In genomic region chr9:111551461-111552190, GRCm38 (mm10) we compare ENCODE assay signal across 10 mouse cellular contexts.
DNase-seq lines count a peak whose midpoint lies in the region; ATAC-seq lines count a peak whose summit lies in the region.
"Had no signal": no experiment of that assay in that cellular context is flagged by ENCODE, and none has a peak within 500 bp of the region (broad histone marks: within the 10 kb centered on the region; RNA-seq: fewer than 3 reads in every experiment).

No protein-coding gene starts in this region.

- DNase-seq in gastrocnemius, postnatal 10 days, result peak; percentile 19
- DNase-seq in gastrocnemius, postnatal 4 days (ENCODE audit: low spot score in 2 of 2), result no peak
- peak; percentile 35 for DNase-seq in neural tube, embryonic 10.5 days (ENCODE audit: extremely low spot score, low spot score)
- DNase-seq in cerebellum, postnatal 25 days, result peak; percentile 19 to 37
- DNase-seq in mesoderm, embryonic 11.5 days (ENCODE audit: low read depth, low spot score), result peak; percentile 39
- DNase-seq in gastrocnemius, adult 18-20 months (ENCODE audit: low spot score), result no peak
- DNase-seq in left cerebral cortex, postnatal 36 days (ENCODE audit: low spot score in 2 of 2), result no peak

- H3K4me2 ChIP-seq in neural tube, embryonic 15.5 days, result no peak overlapping the region
- H3K4me2 ChIP-seq: hindbrain, embryonic 15.5 days had no signal

- H3K4me1 ChIP-seq in neural tube, embryonic 15.5 days, result peaks cover 7% of the 10 kb centered on the region
- H3K4me1 ChIP-seq: hindbrain, embryonic 15.5 days; megakaryocyte, embryonic 14.5 days had no signal

- H3K36me3 ChIP-seq in neural tube, embryonic 15.5 days, result no peaks in the 10 kb centered on the region
- H3K36me3 ChIP-seq: hindbrain, embryonic 15.5 days had no signal

- no peaks in the 10 kb centered on the region for H3K27me3 ChIP-seq in neural tube, embryonic 15.5 days (replicated peaks)
- H3K27me3 ChIP-seq: hindbrain, embryonic 15.5 days; megakaryocyte, embryonic 14.5 days had no signal

- no peak overlapping the region for H3K4me3 ChIP-seq in neural tube, embryonic 15.5 days (replicated peaks)
- H3K4me3 ChIP-seq: hindbrain, embryonic 15.5 days; megakaryocyte, embryonic 14.5 days had no signal

- 59% methylated on average over 15 of the region's 15 CpGs for WGBS in neural tube, embryonic 15.5 days

- H3K9me3 ChIP-seq in neural tube, embryonic 15.5 days (replicated peaks), result no peaks in the 10 kb centered on the region
- H3K9me3 ChIP-seq: hindbrain, embryonic 15.5 days; megakaryocyte, embryonic 14.5 days had no signal

- H3K9ac ChIP-seq in neural tube, embryonic 15.5 days (replicated peaks), result no peak overlapping the region
- H3K9ac ChIP-seq: hindbrain, embryonic 15.5 days had no signal

- intact Hi-C loops in left cerebral cortex, postnatal 36 days (cut with DNase I), result loop anchor here (5.0 kb wide), 1 partner anchor 366 kb away; no protein-coding TSS in a partner anchor

- H3K27ac ChIP-seq in neural tube, embryonic 15.5 days (replicated peaks), result no peak overlapping the region
- H3K27ac ChIP-seq: hindbrain, embryonic 15.5 days had no signal

- ATAC-seq in neural tube, embryonic 15.5 days (ENCODE audit: low FRiP score), result no peak

Comparison
In these comparisons a context has a peak if more than half of its experiments do, and no peak if none do; other contexts are left out.
1. DNase-seq: peak in gastrocnemius, postnatal 10 days (single experiment), neural tube, embryonic 10.5 days (single experiment), cerebellum, postnatal 25 days (2 of 2) and mesoderm, embryonic 11.5 days (single experiment); none in gastrocnemius, postnatal 4 days (0 of 2), gastrocnemius, adult 18-20 months (single experiment) and left cerebral cortex, postnatal 36 days (0 of 2).